Mouse (Mus musculus) retina, postnatal 7 days (tissue): ENCODE measurements around the gene Htr5b.
A peak's percentile ranks its signal among the peaks of the same experiment; 100 is the strongest.

Experiments
- DNase-seq: peaks from one replicate; pipeline ENCODE4 v3.0.0-alpha.2; 2012; ENCODE audit warnings: low read depth, low spot score

Gene Htr5b

GRCm38 (mm10) chr1:121528399-121528720, at the start of gene Htr5b:
Gene Htr5b (minus strand): TSS chr1:121528465.
- DNase-seq, result no peak

DNA sequence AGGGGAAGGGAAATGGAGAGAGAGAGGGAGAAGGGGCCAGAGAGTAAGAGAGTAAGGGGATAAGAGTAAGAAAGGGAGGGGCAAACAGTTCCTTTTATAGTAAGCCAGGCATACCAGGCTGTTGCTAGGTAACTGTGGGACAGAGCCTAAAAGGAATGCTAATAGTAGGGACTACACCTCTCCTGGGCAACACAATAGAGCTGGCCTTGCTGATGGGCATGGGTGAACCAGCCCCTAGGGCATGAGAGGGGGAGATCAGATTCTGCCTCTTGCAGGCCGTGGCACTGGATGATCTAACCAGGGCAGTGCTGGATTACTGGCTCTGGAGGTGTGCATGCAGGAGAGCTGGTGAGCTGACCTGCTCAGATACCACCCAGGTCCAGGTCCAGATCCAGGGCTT, 49.2 kb upstream of the Htr5b start:
- DNase-seq, result no peak

DNA sequence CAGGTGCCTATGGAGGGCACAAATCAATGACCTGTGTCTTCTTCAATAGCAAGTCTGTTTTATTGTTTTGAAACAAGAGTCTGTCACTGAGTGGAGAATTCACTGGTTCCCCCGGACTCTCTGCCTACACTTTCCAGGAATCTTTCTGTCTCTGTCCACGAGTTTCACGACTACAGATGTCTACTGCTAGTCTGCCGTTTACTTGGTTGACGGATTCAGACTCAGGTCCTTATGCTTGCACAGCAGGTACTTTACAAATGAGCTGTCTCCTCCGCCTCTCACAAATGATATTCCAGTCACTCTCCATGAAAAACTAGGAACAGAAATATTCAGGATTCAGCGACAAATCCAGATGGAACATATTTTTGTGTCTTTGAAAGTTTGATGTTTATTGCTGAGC, 42.3 kb upstream of the Htr5b start:
- DNase-seq, result no peak

GRCm38 (mm10) chr1:121567521-121568489, 39.5 kb upstream of the Htr5b start, which contains the start of gene Ddx18:
Gene Ddx18 (minus strand): TSS chr1:121567989.
- DNase-seq, result peak; percentile 94

DNA sequence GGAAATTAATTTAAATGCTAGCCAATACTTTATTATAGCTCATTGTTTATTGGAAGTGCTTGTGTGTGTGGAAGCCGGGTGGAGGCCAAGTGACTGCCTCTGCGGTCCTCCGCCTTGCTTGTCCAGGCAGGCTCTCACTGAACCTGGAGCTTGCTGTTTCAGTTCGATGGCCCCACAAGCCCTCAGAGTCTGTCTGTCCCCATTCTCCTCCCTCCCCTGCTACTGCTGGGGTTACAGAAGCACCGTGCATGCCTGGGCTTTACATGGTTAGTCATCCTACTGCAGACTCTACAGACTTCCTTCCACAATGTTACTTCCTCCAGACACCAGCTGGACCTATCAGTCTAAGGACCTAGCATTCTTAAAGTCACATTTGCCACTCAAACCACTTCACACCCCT, 29.6 kb upstream of the Htr5b start:
- DNase-seq, result no peak

DNA sequence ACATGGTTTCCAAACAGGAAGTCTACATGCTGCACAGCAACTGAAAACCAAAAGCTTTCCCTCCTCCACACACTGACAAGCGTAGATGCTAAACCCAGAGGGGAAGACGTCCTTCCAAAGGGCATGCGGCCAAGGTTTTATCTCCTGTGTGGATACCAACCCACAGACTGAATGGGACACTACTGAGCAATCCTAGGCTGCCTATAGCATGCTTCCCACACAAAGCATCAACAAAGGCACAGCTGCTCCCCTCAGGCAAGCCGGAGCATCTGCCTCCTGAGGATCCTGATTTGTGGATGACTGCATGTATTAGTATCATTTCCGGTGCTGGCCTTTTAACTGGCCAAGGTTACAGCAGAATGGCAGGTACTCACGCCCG, 23.2 kb upstream of the Htr5b start:
- no peak for DNase-seq

DNA sequence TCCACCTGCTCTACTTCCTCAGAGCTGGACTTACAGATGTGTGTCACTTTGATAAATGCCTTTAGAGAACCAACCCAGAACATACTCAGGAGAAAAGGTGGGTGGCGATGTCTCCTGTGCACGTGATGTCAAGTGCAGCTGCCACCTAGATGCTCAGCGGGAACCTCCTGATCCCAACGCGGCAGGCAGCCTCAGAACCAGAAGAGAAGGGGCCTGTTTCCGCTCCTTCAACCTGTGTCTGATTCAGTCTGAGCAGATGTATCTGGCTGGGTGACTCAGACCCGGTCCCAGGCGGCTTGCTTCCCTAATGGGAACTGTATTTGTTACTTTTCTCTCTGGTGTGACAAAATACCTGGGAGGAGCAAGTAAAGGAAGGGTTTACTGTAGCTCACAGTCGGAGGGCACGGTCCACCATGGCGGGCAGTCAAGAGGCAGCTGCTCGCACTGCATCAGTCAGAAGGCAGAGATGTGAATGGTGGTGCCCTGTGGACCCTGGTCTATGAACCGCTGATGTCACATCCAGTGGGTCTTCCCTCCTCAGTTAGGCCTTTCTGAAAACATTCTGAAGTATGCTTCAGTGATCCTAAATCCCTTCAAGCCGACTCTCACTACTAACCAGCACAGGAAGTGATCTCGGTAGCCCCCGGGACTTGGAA, 22.7 kb upstream of the Htr5b start:
- DNase-seq, result no peak

DNA sequence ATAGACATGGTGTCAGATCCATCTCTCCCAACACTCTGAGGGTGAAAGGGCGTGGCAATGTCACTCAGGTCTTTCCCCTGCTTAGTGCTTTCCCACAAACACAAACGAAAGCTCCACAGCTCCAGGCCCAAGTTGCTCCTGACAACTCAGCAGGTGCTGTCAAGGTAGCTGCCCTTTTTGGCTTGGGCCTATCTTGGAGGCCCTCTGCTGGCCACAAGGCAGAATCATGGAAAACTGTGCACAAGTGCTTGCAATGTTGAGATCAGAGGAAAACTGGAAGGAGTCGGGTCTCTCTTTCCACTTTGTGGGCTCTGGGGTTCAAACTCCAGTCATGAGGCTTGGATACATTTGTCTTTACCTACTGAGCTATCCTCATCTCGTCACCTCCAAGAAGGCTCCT, 21.2 kb upstream of the Htr5b start:
- DNase-seq, result no peak

GRCm38 (mm10) chr1:121548667-121549066, 20.4 kb upstream of the Htr5b start:
- no peak for DNase-seq

GRCm38 (mm10) chr1:121546844-121547243, 18.6 kb upstream of the Htr5b start:
- no peak for DNase-seq

- no peak for DNase-seq
These were observed 12.1 kb upstream of the Htr5b start for GRCm38 (mm10) chr1:121540361-121540760.

GRCm38 (mm10) chr1:121531439-121531838, 3.2 kb upstream of the Htr5b start:
- DNase-seq, result no peak

DNA sequence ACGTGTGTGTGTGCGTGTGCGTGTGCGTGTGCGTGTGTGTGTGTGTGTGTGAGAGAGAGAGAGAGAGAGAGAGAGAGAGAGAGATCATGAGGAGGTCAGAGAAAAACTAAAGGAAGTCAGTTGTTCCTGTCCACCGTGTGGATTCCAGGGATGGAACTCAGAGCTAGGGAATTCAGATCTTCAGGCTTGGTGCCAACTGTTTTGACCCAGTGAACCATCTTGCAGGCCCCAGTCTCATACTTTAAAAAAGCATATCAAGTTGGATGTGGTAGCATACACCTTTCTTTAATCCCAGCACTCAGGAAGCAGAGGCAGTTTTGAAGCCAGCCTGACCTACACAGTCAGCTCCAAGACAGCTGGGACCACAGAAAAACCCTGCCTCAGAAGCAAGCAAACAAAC, 1.0 kb upstream of the Htr5b start:
- no peak for DNase-seq

GRCm38 (mm10) chr1:121527600-121528398, 466 bp downstream of the Htr5b start:
- no peak for DNase-seq

DNA sequence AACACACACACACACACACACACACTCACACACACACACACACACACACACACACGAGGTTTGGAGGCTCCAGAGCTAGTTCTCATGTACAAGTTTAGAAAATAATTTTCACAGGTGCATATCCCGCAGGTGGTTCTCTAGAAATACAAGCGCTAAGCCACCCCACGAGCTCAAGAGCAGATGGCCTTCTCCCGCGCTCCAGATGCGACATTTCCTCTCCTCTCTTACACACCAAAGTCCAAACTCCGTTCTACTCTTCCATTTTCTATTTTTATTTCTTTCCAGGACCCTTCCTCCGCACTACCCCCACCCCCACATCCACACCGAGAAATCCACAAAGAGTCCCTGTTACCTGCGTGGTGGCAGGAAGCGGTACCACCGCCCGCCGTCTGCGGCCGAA, 1.2 kb downstream of the Htr5b start:
- DNase-seq, result no peak

DNA sequence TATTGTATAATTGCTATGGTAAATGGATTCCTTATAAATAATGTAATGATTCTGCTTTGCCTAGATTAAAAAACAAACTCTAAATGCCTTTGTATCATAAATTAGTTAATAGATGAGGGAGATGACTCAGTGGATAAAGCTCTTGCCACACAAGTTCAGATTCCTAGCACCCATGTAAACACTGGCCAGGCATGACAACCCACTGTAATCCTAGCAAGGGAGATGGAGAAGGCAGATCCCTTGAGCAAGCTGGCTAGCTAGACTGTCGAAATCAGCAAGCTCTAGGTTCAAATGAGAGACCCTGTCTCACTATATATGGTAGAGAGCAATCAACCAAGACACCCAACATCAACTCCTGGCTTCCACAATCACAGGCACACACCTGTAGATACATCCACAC, 9.7 kb downstream of the Htr5b start:
- no peak for DNase-seq

DNA sequence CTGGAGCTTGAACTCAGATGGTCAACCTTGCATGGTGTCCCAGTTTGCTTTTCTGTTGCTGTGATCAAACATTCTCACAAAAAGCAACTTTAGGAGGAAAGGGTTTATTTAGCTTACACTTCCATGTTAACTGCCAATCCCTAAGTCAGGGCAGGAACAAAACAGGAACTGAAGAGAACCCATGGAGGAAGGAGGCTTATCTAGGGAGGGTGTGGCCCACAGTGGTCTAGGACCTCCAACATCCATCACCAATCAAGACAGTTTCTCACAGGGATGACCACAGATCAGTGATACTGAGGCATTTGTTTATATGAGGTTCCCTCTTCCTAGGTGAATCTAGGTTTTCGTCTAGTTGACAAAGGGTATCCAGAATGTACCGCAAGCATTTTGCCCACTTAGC, 16.3 kb downstream of the Htr5b start:
- DNase-seq, result no peak

GRCm38 (mm10) chr1:121511186-121511585, 17.1 kb downstream of the Htr5b start:
- no peak for DNase-seq

GRCm38 (mm10) chr1:121510420-121511140, 17.7 kb downstream of the Htr5b start:
- DNase-seq, result no peak

DNA sequence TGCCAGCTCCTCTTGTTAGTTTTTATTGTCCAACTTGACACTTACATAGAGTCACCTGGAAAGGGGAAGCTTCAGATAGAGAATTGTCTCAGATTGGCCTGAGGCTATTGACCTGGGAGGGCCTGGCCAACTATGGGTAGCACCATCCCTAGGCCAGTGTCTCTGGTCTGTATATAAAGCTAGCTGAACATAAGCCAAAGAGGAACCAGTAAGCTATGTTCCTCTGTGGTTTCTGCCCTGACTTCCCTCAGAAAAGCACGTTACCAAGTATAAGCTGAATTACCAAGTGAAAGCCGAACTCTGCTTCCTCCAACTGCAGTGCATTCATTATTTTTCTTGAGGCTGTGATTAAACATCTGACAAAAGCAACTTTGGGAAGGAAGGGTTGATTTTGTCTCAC, 19.5 kb downstream of the Htr5b start:
- DNase-seq, result no peak

GRCm38 (mm10) chr1:121497093-121497492, 31.2 kb downstream of the Htr5b start:
- no peak for DNase-seq

- DNase-seq, result peak; percentile 57
These were observed 38.0 kb downstream of the Htr5b start for GRCm38 (mm10) chr1:121490241-121490640.
